Mouse (Mus musculus) kidney, adult 2 months (tissue): Measurements from ENCODE around the gene Rplp0.

ENCODE experiments used
- CTCF ChIP-seq: fragments of 200-500 bp; conservative IDR thresholded peaks from 2 replicates; pipeline ENCODE4 v1.5.1; 2011; ENCODE audit warnings: low read depth, mild to moderate bottlenecking, control low read depth, low read length, moderate library complexity, mixed read lengths; ENCODE audit not compliant: insufficient read depth, insufficient read length
- POLR2A ChIP-seq: fragments of 200-500 bp; IDR thresholded peaks from one replicate; pipeline ENCODE4 v1.6.1; 2011; ENCODE audit warnings: low read depth, low read length, control low read depth

DNA sequence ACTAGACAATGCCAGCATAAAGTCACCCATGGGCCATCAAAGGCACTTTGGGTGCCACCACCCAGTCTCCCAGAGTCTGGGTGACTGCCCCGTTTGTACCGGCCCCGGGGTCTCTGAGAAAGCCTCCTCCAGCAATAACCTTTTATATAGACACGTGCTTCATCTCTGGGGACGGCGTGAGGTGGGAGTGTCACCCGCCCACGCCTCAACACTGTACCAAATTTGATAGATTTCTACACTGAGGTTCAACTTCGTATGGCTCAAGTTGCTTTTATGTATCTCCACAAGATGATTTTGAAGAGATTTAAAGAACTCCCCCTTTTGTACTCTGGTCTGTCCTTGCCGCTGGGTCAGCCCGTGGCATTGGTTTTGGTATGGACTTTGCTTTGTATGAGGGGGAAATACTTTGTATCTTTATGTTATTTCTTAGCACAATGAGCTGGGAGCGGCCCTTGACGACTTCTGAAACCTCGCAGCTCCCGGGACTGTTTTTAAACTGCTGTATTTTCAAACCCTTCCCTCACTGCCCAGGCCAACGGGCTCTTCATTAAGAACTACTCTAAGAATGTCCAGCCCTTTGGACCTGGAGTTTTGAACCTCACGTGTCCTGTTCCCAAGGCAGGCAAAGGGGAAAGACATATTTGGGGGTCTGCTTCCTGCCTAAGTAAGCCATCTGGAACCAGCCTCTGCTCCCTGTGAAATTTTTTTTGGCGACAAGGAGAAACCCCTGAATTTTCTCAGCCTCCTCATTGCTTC, 4.6 kb upstream of the Rplp0 start:
- no peak for TF ChIP-seq CTCF
- no peak for TF ChIP-seq POLR2A
